Mouse (Mus musculus) heart, embryonic 13.5 days (tissue): Measurements from ENCODE around the gene Ccdc6. TPM values are rescaled to one million over a fixed set of nuclear protein-coding genes. Genes with fewer than 3 reads are reported as not detected.

Experiments used
- ATAC-seq: fragments of 200-750 bp; cut with Nextera tagmentation; 2 replicates; pipeline ENCODE4 v1.8.0; 2017; ENCODE audit warnings: moderate TSS enrichment; ENCODE audit not compliant: insufficient number of reproducible peaks, low FRiP score, low TSS enrichment; ENCODE audit errors: extremely low read depth
- H3K27ac ChIP-seq: fragments of 300-500 bp; sonication (generic); replicated peaks from 2 replicates; pipeline ENCODE4 v1.5.1; 2015; ENCODE audit warnings: moderate library complexity, mild to moderate bottlenecking, inconsistent platforms
- H3K27me3 ChIP-seq: fragments of 300-500 bp; sonication (generic); replicated peaks from 2 replicates; pipeline ENCODE4 v1.6.1; 2015; ENCODE audit warnings: mild to moderate bottlenecking, inconsistent platforms
- H3K36me3 ChIP-seq: fragments of 300-500 bp; sonication (generic); 2 replicates; pipeline ENCODE4 v1.6.1; 2015; ENCODE audit warnings: mild to moderate bottlenecking, inconsistent platforms
- H3K4me1 ChIP-seq: fragments of 300-500 bp; sonication (generic); 2 replicates; pipeline ENCODE4 v1.6.1; 2015; ENCODE audit warnings: inconsistent platforms
- H3K4me2 ChIP-seq: fragments of 300-500 bp; sonication (generic); 2 replicates; pipeline ENCODE4 v1.6.1; 2015; ENCODE audit warnings: inconsistent platforms, mild to moderate bottlenecking, moderate library complexity
- H3K4me3 ChIP-seq: fragments of 300-500 bp; sonication (generic); 2 replicates; pipeline ENCODE4 v1.5.1; 2015; ENCODE audit warnings: moderate library complexity, mild to moderate bottlenecking, inconsistent platforms
- H3K9ac ChIP-seq: fragments of 300-500 bp; sonication (generic); 2 replicates; pipeline ENCODE4 v1.6.1; 2015; ENCODE audit warnings: inconsistent platforms, mild to moderate bottlenecking, moderate library complexity
- H3K9me3 ChIP-seq: fragments of 300-500 bp; sonication (generic); 2 replicates; pipeline ENCODE4 v1.6.1; 2016; ENCODE audit warnings: inconsistent platforms
- WGBS: fragments of 180-500 bp; shearing (Covaris S2); methylation state at CpG from one replicate; pipeline ENCODE4 v1.1.7; 2015; ENCODE audit warnings: mixed read lengths; 5-methylcytosine and 5-hydroxymethylcytosine counted together
- polyA plus RNA-seq: library from polyadenylated mRNA; unstranded; fragments of >200 nt; fragmentation: Nextera tagmentation; extraction: Ambion mirVana; gene quantifications from 2 replicates; pipeline ENCODE4 v1.2.1, GENCODE M21; 2015

The Ccdc6 gene
- polyA plus RNA-seq, 1 experiment from 2014 or later, result 12.5 TPM

GRCm38 (mm10) chr10:70069321-70069720, 27.6 kb upstream of the Ccdc6 start:
- H3K4me2 ChIP-seq, result no peak overlapping the region
- H3K27ac ChIP-seq, result no peak overlapping the region
- no peaks in the 10 kb centered on the region for H3K36me3 ChIP-seq
- H3K9ac ChIP-seq, result no peak overlapping the region
- H3K9me3 ChIP-seq, result peaks cover 4% of the 10 kb centered on the region; the same call in 1 of the 2 replicates
- peaks cover 3% of the 10 kb centered on the region; the same call in 1 of the 2 replicates for H3K27me3 ChIP-seq
- H3K4me1 ChIP-seq, result no peaks in the 10 kb centered on the region
- 48% methylated on average over 6 of the region's 6 CpGs for WGBS
- no peak overlapping the region for H3K4me3 ChIP-seq
- ATAC-seq, result no peak

- Histone ChIP-seq H3K9ac (no peak overlapping the region), H3K36me3 (no peaks in the 10 kb centered on the region), H3K4me1 (no peaks in the 10 kb centered on the region), H3K9me3 (peaks cover 4% of the 10 kb centered on the region; the same call in 1 of the 2 replicates), H3K27ac (no peak overlapping the region), H3K4me2 (no peak overlapping the region), H3K27me3 (peaks cover 3% of the 10 kb centered on the region; the same call in 1 of the 2 replicates), H3K4me3 (no peak overlapping the region)
- 82% methylated on average over 4 of the region's 4 CpGs for WGBS
- no peak for ATAC-seq
These were observed 25.6 kb upstream of the Ccdc6 start for GRCm38 (mm10) chr10:70071334-70071733.

DNA sequence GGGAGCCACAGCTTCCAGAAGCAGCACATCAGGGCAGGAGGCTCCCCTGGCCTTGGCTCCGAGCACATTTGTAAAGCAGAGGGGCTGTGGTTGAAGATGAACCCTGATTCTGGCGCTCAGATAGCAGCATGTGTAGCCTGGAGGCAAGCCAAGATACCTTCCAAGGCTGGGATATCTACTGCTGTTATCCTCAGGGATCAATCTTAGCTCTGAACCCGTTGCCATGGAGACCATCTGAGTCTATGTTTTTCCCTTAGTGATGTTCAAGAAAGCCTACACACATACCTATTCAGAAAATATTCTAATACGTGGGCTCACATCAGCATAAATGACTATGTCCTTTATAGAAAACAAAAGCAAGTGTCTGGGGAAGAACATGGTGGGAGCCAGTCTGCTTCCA, 19.5 kb upstream of the Ccdc6 start:
- Histone ChIP-seq H3K27me3 (no peaks in the 10 kb centered on the region), H3K27ac (no peak overlapping the region), H3K4me3 (no peak overlapping the region), H3K9ac (no peak overlapping the region), H3K36me3 (no peaks in the 10 kb centered on the region), H3K4me1 (peaks cover 27% of the 10 kb centered on the region), H3K4me2 (no peak overlapping the region), H3K9me3 (no peaks in the 10 kb centered on the region)
- 56% methylated on average over 4 of the region's 4 CpGs for WGBS
- ATAC-seq, result no peak

DNA sequence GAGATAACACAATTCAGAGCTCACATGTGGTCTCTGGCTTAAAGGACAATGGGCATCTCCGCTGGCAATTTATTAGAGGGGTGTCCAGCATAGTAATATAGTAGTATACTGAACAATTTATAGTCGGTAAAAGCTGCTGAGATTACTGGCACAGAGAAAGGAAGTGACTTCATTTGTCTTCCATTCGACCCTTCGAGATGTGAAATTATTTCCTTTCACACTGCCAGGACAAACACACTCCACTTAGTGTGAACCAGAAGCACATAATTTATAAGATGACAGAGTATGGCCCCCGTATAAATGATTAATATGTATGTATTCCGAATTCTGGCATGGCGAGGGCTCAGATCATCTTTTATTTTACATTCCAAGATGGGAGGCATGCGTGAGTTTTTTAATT, 16.0 kb upstream of the Ccdc6 start:
- peak overlapping the region; percentile 41 for H3K4me2 ChIP-seq
- no peak overlapping the region for H3K4me3 ChIP-seq
- H3K4me1 ChIP-seq, result peaks cover 40% of the 10 kb centered on the region
- 67% methylated on average over 8 of the region's 8 CpGs for WGBS
- H3K27ac ChIP-seq, result peak overlapping the region; percentile 83
- H3K9me3 ChIP-seq, result no peaks in the 10 kb centered on the region
- no peak overlapping the region for H3K9ac ChIP-seq
- no peaks in the 10 kb centered on the region for H3K36me3 ChIP-seq
- ATAC-seq, result no peak
- H3K27me3 ChIP-seq, result no peaks in the 10 kb centered on the region

DNA sequence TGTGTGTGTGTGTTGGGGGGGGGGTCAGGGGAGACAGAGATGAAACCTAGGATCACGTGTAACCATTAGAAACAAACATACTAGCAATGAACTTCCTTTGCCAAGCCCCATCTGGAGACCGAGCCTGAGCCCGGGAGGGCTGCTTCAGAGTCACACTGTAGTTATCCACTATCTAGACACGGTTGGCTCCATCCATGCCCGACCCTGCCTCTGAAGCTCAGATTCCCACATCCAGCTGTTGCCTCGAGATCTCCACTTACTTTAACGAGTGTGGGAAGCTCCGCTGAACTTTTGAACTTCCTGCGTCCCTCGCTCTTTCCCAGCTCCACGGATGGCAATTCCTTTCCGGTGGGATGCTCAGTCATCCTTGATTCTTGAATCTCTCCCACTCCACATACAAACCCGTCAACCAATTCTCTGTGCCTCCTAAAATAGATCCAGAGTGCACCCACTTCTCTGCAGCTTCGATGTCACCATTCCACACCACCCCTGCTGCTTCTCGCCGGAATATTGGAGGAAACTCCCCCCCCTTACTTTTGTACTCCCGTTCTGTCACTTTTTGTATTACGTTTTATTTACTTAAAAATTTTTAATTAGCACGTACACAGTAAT, 15.3 kb upstream of the Ccdc6 start:
- Histone ChIP-seq H3K27me3 (no peaks in the 10 kb centered on the region), H3K36me3 (no peaks in the 10 kb centered on the region), H3K4me1 (peaks cover 40% of the 10 kb centered on the region), H3K9me3 (no peaks in the 10 kb centered on the region), H3K27ac (peak overlapping the region; percentile 83), H3K4me2 (peak overlapping the region; percentile 41), H3K9ac (0 out of 2 replicates have a peak overlapping the region, but pooled peaks have one; percentile 44), H3K4me3 (no peak overlapping the region)
- no peak for ATAC-seq
- WGBS, result 29% methylated on average over 19 of the region's 19 CpGs

- Histone ChIP-seq H3K9me3 (peaks cover 6% of the 10 kb centered on the region; the same call in 1 of the 2 replicates), H3K27me3 (no peaks in the 10 kb centered on the region)
- WGBS, result 76% methylated on average over 5 of the region's 5 CpGs
These were observed 13.7 kb upstream of the Ccdc6 start for GRCm38 (mm10) chr10:70083241-70083640.

DNA sequence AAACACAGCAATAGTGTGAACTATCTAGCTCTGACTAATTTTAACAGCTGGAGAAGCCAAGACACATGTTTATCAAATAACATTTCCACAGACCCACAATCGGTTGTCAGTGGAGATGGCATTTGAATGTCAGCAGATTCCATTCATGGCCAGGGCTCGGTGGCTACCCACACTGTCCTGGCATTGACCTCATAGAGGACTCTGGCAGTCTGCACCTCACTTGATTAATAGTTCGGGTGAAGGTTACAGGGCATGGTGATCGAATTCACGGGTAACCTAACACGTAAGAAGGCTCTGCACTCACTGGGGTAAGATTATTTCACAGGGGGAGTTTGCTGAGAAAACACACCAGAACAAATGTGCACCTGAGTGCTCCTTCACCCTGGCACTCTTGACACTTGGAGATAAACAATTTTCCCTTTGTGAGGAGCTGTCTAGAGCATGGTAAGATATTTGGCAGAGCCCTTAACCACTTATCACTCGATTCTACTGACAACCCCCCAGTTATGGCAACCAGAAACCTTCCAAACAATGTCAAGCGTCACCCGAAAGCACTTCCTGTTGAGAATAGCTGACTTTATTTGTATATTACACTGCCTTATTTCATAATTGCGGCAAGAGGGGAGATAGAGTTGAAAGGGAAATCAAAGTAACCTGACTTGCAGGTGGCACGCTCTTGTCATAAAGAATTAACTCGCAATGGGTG, 11.5 kb upstream of the Ccdc6 start:
- no peak overlapping the region for H3K9ac ChIP-seq
- H3K27ac ChIP-seq, result no peak overlapping the region
- peaks cover 30% of the 10 kb centered on the region for H3K4me1 ChIP-seq
- H3K4me2 ChIP-seq, result no peak overlapping the region
- H3K9me3 ChIP-seq, result peaks cover 6% of the 10 kb centered on the region; the same call in 1 of the 2 replicates
- WGBS, result 49% methylated on average over 12 of the region's 12 CpGs
- H3K4me3 ChIP-seq, result no peak overlapping the region
- no peak for ATAC-seq
- H3K36me3 ChIP-seq, result no peaks in the 10 kb centered on the region
- H3K27me3 ChIP-seq, result no peaks in the 10 kb centered on the region

More at GRCm38 (mm10) chr10:70083241-70083640, 13.7 kb upstream of the Ccdc6 start:
- no peak overlapping the region for H3K4me3 ChIP-seq
- H3K4me2 ChIP-seq, result no peak overlapping the region
- no peak overlapping the region for H3K9ac ChIP-seq
- no peak for ATAC-seq
- peaks cover 35% of the 10 kb centered on the region for H3K4me1 ChIP-seq
- H3K36me3 ChIP-seq, result no peaks in the 10 kb centered on the region
- H3K27ac ChIP-seq, result no peak overlapping the region

DNA sequence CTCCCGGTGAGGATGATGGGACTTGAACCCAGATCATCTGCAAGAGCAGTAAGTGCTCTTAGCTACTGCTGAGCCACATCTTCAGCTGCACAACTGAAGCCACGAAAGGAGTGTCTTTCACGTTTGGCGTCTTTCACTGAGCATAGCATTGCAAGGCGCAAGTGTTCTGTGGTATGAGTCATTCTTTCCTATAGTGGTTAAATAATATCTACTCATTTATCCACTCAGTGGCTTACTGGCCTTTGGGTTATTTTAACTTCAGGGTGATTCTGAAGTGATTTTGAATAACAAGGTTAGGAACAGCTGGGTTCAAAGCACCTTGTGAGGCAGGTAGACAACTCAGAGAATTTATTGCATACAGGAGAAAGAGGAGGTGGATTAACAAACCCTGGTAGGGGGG, 8.1 kb upstream of the Ccdc6 start:
- Histone ChIP-seq H3K27me3 (no peaks in the 10 kb centered on the region), H3K9me3 (peaks cover 6% of the 10 kb centered on the region; the same call in 1 of the 2 replicates), H3K4me2 (no peak overlapping the region), H3K27ac (no peak overlapping the region), H3K36me3 (no peaks in the 10 kb centered on the region), H3K4me3 (no peak overlapping the region), H3K4me1 (peaks cover 17% of the 10 kb centered on the region), H3K9ac (no peak overlapping the region)
- no peak for ATAC-seq
- WGBS, result 84% methylated on average over 5 of the region's 5 CpGs

- H3K36me3 ChIP-seq, result no peaks in the 10 kb centered on the region
- no peak overlapping the region for H3K4me2 ChIP-seq
- peaks cover 27% of the 10 kb centered on the region for H3K4me1 ChIP-seq
- no peaks in the 10 kb centered on the region for H3K27me3 ChIP-seq
- H3K27ac ChIP-seq, result no peak overlapping the region
- WGBS, result 67% methylated on average over 4 of the region's 4 CpGs
- H3K4me3 ChIP-seq, result no peak overlapping the region
- no peak for ATAC-seq
- H3K9me3 ChIP-seq, result peaks cover 6% of the 10 kb centered on the region; the same call in 1 of the 2 replicates
- no peak overlapping the region for H3K9ac ChIP-seq
These were observed 5.0 kb upstream of the Ccdc6 start for GRCm38 (mm10) chr10:70091876-70092462.

- H3K9me3 ChIP-seq, result no peaks in the 10 kb centered on the region
- no peak for ATAC-seq
- no peak overlapping the region for H3K4me2 ChIP-seq
- H3K36me3 ChIP-seq, result no peaks in the 10 kb centered on the region
- H3K4me1 ChIP-seq, result peaks cover 32% of the 10 kb centered on the region
- H3K4me3 ChIP-seq, result no peak overlapping the region
- WGBS, result 22% methylated on average over 1 of the region's 1 CpGs
- H3K27ac ChIP-seq, result no peak overlapping the region
- no peak overlapping the region for H3K9ac ChIP-seq
- no peaks in the 10 kb centered on the region for H3K27me3 ChIP-seq
These were observed 3.1 kb upstream of the Ccdc6 start for GRCm38 (mm10) chr10:70093782-70094181.

DNA sequence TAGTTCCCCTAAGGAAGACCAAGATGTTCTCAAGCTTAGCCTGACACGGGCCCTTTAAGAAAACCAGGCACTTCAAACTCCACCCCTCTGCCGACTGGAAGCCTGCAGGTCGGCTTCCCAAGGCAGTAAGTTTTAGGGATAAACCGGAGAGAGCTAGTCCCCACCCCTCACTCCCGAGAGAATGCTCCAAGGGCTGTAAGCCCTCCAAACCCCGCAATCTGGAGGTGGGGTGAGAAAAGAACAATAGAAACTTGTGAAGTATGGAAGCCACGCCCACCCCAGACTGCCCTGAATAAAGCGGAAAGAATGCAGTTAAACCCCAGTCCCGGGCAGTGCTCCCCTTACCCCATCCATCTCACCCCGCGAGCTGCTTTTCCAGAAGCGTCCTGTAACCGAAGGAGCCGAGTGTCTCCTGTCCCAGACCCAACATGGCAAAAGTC, 1.9 kb upstream of the Ccdc6 start:
- Histone ChIP-seq H3K9ac (peak overlapping the region; percentile 82), H3K4me2 (peak overlapping the region; percentile 81), H3K27ac (peak overlapping the region; percentile 93), H3K9me3 (no peaks in the 10 kb centered on the region), H3K36me3 (no peaks in the 10 kb centered on the region; the same call in 1 of the 2 replicates), H3K4me3 (peak overlapping the region; percentile 94), H3K4me1 (peaks cover 45% of the 10 kb centered on the region), H3K27me3 (no peaks in the 10 kb centered on the region)
- no peak for ATAC-seq
- WGBS, result under 1% methylated on average over 14 of the region's 14 CpGs
